Mouse (Mus musculus): ENCODE data around the gene Dcun1d1. TPM values are rescaled to one million over a fixed set of nuclear protein-coding genes. Genes with fewer than 3 reads are reported as not detected.
A peak's percentile ranks its signal among the peaks of the same experiment; 100 is the strongest.

The Dcun1d1 gene
- total and polyA plus RNA-seq, 3 experiments = 14.8 to 144 (median 136) TPM

DNA sequence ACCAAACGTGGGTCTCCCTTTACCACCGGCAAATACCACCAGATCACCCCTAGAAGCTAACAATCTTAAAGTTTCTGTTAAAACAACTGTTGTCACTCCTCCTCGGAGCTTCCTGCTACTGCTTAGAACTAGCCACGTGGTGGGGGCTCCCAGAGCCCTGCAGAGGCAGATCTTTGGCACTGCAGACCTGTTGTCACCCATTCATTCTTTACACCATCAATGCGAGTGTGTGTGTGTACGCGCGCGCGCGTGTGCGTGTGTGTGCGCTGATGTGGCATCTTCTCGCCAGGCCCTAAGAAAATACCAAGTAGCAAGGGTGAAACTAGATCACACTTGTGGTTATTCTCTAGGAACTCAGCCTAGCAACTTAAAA lies 3.9 kb downstream of the Dcun1d1 start:
- peak overlapping the region; percentile 87 for H3K4me3 ChIP-seq (ENCODE audit: low read depth, low read length)
- H3K27me3 ChIP-seq (ENCODE audit: insufficient read depth, low read length) = no peaks in the 10 kb centered on the region
- H3K9me3 ChIP-seq (replicated peaks) = no peaks in the 10 kb centered on the region
- TF ChIP-seq GATA2 (IDR thresholded peaks at IDR 0.05; ENCODE audit: borderline replicate concordance, low read depth, low read length) (no peak), POLR2AphosphoS5 (IDR thresholded peaks at IDR 0.05; ENCODE audit: insufficient replicate concordance, low read depth, low read length) (no peak), GATA1 (IDR thresholded peaks at IDR 0.05; ENCODE audit: borderline replicate concordance, low read length) (no peak), TAL1 (conservative IDR thresholded peaks at IDR 0.05; ENCODE audit: low read depth, low read length) (no peak), CTCF (IDR thresholded peaks at IDR 0.05; ENCODE audit: low read depth, low read length) (no peak)
- peak; percentile 61; the same call in 1 of the 2 replicates for ATAC-seq (ENCODE audit: extremely low read depth, insufficient number of reproducible peaks, low FRiP score, poor library complexity, severe bottlenecking)
- H3K36me3 ChIP-seq (replicated peaks) = peaks cover 47% of the 10 kb centered on the region
- H3K4me1 ChIP-seq (ENCODE audit: insufficient read depth, low read depth, low read length) = peaks cover 40% of the 10 kb centered on the region
- DNase-seq (ENCODE audit: low spot score) = peak; percentile 45

DNA sequence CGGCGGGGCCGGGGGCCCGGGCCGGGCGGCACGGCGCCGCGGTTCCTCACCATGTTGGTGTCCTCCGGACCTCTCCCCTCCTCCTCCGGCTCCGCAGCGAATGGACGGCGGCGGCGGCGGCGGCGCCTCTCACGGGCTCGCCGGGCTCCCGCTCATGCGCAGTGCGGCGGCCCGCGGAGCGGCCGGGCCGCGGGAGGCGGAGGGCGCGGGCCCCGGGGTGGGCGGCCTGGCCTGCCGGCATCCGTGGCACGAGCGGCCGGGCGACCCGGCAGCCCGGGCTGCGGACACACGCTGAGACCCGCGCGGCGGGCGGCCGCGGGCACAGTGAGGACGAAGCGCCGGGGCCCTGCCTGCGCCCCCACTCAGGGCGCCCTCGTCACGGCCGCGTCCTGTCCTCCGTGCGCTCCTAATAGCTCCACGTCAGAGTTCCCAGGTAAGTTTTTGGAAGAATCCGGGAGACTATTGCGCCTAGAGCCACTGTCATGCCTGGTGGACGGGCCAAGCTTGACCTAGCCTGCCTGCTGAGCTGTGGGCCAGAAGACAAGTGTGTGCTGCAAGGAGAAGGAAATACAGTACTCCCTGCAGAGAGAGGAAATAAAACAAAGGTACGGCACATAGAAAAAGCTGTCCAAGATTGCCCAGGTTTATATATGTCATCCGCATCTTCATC lies 4.4 kb downstream of the Dcun1d1 start:
- peaks cover 43% of the 10 kb centered on the region for H3K4me1 ChIP-seq (ENCODE audit: insufficient read depth, low read depth, low read length)

DNA sequence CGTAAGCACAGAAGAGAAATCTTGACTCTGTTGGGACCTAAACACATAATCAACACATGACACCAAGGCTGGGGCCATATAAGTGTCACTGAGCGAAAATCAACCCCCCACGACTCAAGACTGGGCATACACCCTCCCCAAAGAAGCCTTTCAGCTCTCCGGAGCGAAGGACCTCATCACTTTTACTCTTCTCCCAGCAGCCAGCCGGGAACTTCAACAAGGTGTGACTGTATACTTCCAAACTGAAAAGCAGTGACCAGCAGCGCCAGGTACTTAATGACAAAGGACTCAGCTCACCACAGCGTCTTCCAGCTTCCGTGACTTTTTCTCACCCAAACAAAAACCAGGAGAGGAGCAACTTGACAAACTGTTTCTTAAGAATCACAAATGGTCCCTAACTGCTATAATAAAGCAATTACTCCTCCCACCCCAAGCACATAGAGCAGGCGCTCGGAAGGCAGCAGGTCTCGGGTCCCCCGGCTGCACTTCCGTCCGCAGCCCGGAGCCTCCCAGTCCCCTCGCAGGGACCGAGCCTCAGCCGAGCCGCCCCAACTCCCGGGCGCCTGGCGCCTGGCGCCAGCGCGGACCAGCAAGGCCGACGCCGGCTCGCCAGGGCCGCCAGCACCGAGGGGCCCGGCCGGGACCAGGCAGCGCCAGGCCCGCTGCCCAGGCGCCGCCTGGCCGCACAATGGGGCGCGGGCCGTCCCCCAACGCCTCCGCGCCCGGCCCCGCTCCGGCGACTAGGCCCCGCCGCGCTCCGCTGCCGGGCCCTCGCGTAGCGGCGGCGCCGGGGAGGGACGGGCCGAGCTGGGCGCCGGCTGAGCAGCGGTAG lies 5.1 kb downstream of the Dcun1d1 start:
- Histone ChIP-seq H3K27me3 (ENCODE audit: insufficient read depth, low read length) (no peaks in the 10 kb centered on the region), H3K4me3 (ENCODE audit: low read depth, low read length) (peak overlapping the region; percentile 87), H3K36me3 (replicated peaks) (peaks cover 37% of the 10 kb centered on the region), H3K4me1 (ENCODE audit: insufficient read depth, low read depth, low read length) (peaks cover 45% of the 10 kb centered on the region), H3K9me3 (replicated peaks) (no peaks in the 10 kb centered on the region)
- TF ChIP-seq POLR2AphosphoS5 (IDR thresholded peaks at IDR 0.05; ENCODE audit: insufficient replicate concordance, low read depth, low read length) (no peak), GATA2 (IDR thresholded peaks at IDR 0.05; ENCODE audit: borderline replicate concordance, low read depth, low read length) (no peak), TAL1 (conservative IDR thresholded peaks at IDR 0.05; ENCODE audit: low read depth, low read length) (no peak), CTCF (IDR thresholded peaks at IDR 0.05; ENCODE audit: low read depth, low read length) (no peak), GATA1 (IDR thresholded peaks at IDR 0.05; ENCODE audit: borderline replicate concordance, low read length) (no peak)
- ATAC-seq (ENCODE audit: extremely low read depth, insufficient number of reproducible peaks, low FRiP score, poor library complexity, severe bottlenecking) = peak; percentile 40; the same call in 1 of the 2 replicates
- peak; percentile 60 for DNase-seq (ENCODE audit: low spot score)

More for the DNA sequence above, 4.4 kb downstream of the Dcun1d1 start:
- TF ChIP-seq CTCF (IDR thresholded peaks at IDR 0.05; ENCODE audit: low read depth, low read length) = no peak
- Histone ChIP-seq H3K9me3 (replicated peaks) (no peaks in the 10 kb centered on the region), H3K4me3 (ENCODE audit: low read depth, low read length) (peak overlapping the region; percentile 87), H3K36me3 (replicated peaks) (peaks cover 42% of the 10 kb centered on the region), H3K27me3 (ENCODE audit: insufficient read depth, low read length) (no peaks in the 10 kb centered on the region)
- DNase-seq (ENCODE audit: low spot score) (peak; percentile 67), ATAC-seq (ENCODE audit: extremely low read depth, insufficient number of reproducible peaks, low FRiP score, poor library complexity, severe bottlenecking) (peak; percentile 7; the same call in 1 of the 2 replicates)

DNA sequence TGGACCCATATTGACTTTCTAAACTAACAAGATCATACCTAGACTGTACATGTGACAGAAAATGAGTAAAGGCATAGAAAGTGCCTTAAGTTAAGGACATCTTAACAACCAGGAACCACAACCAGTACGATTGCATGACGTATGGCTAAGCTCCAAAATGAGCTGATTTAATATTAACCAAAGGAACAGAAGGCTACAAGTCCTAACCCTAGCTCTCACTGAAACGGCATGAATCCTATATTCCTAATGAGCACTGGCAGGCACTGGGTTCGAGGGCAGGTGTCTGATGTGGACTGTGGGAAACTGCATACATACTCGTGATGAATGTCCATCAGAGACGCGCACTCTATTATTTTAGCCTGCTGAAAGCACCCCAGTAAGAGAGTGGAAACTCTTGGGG lies 5.9 kb downstream of the Dcun1d1 start:
- H3K27me3 ChIP-seq (ENCODE audit: insufficient read depth, low read length) = no peaks in the 10 kb centered on the region
- peaks cover 34% of the 10 kb centered on the region for H3K36me3 ChIP-seq (replicated peaks)
- no peak for DNase-seq (ENCODE audit: low spot score)
- ATAC-seq (ENCODE audit: extremely low read depth, insufficient number of reproducible peaks, low FRiP score, poor library complexity, severe bottlenecking) = no peak
- peak overlapping the region; percentile 87 for H3K4me3 ChIP-seq (ENCODE audit: low read depth, low read length)
- TF ChIP-seq GATA1 (IDR thresholded peaks at IDR 0.05; ENCODE audit: borderline replicate concordance, low read length) = no peak
- TF ChIP-seq TAL1 (conservative IDR thresholded peaks at IDR 0.05; ENCODE audit: low read depth, low read length) = no peak
- no peak for TF ChIP-seq POLR2AphosphoS5 (IDR thresholded peaks at IDR 0.05; ENCODE audit: insufficient replicate concordance, low read depth, low read length)
- no peak for TF ChIP-seq GATA2 (IDR thresholded peaks at IDR 0.05; ENCODE audit: borderline replicate concordance, low read depth, low read length)
- TF ChIP-seq CTCF (IDR thresholded peaks at IDR 0.05; ENCODE audit: low read depth, low read length) = no peak
- peaks cover 52% of the 10 kb centered on the region for H3K4me1 ChIP-seq (ENCODE audit: insufficient read depth, low read depth, low read length)
- H3K9me3 ChIP-seq (replicated peaks) = no peaks in the 10 kb centered on the region

DNA sequence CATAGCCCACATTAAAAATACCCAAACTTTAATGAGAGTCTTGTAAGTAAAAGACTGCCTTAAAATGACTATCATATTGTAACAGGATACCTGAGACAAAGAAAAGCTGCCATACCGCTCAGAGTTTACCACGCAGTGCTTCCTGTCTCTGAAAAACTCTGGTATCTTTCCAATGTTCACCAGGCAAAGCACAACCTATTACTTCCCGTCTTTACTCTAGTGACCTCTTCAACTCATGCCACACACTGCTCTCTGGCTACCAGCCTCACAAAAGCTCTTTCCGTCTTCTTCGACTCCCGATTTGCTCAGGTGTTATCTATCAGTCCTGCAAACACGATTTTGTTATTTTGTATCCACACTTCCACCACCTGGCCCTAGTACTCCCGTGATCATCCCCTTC lies 7.4 kb downstream of the Dcun1d1 start:
- ATAC-seq (ENCODE audit: extremely low read depth, insufficient number of reproducible peaks, low FRiP score, poor library complexity, severe bottlenecking) = no peak
- Histone ChIP-seq H3K4me3 (ENCODE audit: low read depth, low read length) (peak overlapping the region; percentile 42; the same call in 1 of the 2 replicates), H3K36me3 (replicated peaks) (peaks cover 26% of the 10 kb centered on the region), H3K4me1 (ENCODE audit: insufficient read depth, low read depth, low read length) (peaks cover 58% of the 10 kb centered on the region), H3K9me3 (replicated peaks) (no peaks in the 10 kb centered on the region), H3K27me3 (ENCODE audit: insufficient read depth, low read length) (no peaks in the 10 kb centered on the region)
- TF ChIP-seq GATA2 (IDR thresholded peaks at IDR 0.05; ENCODE audit: borderline replicate concordance, low read depth, low read length) (no peak), CTCF (IDR thresholded peaks at IDR 0.05; ENCODE audit: low read depth, low read length) (no peak), GATA1 (IDR thresholded peaks at IDR 0.05; ENCODE audit: borderline replicate concordance, low read length) (no peak), TAL1 (conservative IDR thresholded peaks at IDR 0.05; ENCODE audit: low read depth, low read length) (no peak), POLR2AphosphoS5 (IDR thresholded peaks at IDR 0.05; ENCODE audit: insufficient replicate concordance, low read depth, low read length) (no peak)
- no peak for DNase-seq (ENCODE audit: low spot score)

DNA sequence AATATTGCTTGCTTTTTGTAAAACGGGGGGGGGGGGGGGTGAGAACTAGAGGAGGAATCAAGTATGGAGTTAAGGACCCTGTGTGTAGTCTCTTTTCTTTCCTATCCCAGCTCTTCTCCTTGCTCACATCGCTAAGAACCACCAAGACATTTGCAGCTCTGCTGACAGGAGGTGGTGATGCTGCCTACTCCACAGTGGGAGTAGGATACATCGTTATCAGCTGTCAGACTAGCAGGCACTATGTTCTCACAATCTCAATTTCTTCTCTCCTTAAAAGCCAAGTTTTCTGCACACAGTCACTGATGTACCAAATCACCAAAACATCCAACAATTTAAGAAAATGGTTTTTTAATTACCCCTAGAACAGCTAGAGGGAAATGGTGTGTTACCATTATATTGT lies 7.8 kb downstream of the Dcun1d1 start:
- peaks cover 57% of the 10 kb centered on the region for H3K4me1 ChIP-seq (ENCODE audit: insufficient read depth, low read depth, low read length)
- no peak for DNase-seq (ENCODE audit: low spot score)

More for the DNA sequence above, 7.8 kb downstream of the Dcun1d1 start:
- Histone ChIP-seq H3K4me3 (ENCODE audit: low read depth, low read length) (no peak overlapping the region; the same call in 1 of the 2 replicates), H3K9me3 (replicated peaks) (no peaks in the 10 kb centered on the region), H3K36me3 (replicated peaks) (peaks cover 22% of the 10 kb centered on the region), H3K27me3 (ENCODE audit: insufficient read depth, low read length) (no peaks in the 10 kb centered on the region)
- no peak for ATAC-seq (ENCODE audit: extremely low read depth, insufficient number of reproducible peaks, low FRiP score, poor library complexity, severe bottlenecking)
- TF ChIP-seq GATA2 (IDR thresholded peaks at IDR 0.05; ENCODE audit: borderline replicate concordance, low read depth, low read length) (no peak), CTCF (IDR thresholded peaks at IDR 0.05; ENCODE audit: low read depth, low read length) (no peak), TAL1 (conservative IDR thresholded peaks at IDR 0.05; ENCODE audit: low read depth, low read length) (no peak), POLR2AphosphoS5 (IDR thresholded peaks at IDR 0.05; ENCODE audit: insufficient replicate concordance, low read depth, low read length) (no peak), GATA1 (IDR thresholded peaks at IDR 0.05; ENCODE audit: borderline replicate concordance, low read length) (no peak)

Data from G1E (cell line).